Mouse (Mus musculus): ENCODE data around the gene Cers6. TPM values are rescaled to one million over a fixed set of nuclear protein-coding genes. Genes with fewer than 3 reads are reported as not detected.

Cers6 gene
- polyA plus RNA-seq, 1 experiment, result 0.04 TPM

- Histone ChIP-seq H3K9me3 (ENCODE audit: control insufficient read depth, low read length) (no peaks in the 10 kb centered on the region), H3K27me3 (ENCODE audit: control insufficient read depth) (peaks cover 39% of the 10 kb centered on the region), H3K4me1 (ENCODE audit: control insufficient read depth) (peaks cover 18% of the 10 kb centered on the region), H3K36me3 (ENCODE audit: control insufficient read depth) (no peaks in the 10 kb centered on the region), H3K4me3 (replicated peaks) (no peak overlapping the region)
- TF ChIP-seq TAL1 (IDR thresholded peaks at IDR 0.05; ENCODE audit: low read length), result no peak
Observed at GRCm38 (mm10) chr2:68860391-68860790, 850 bp upstream of the Cers6 start.

DNA sequence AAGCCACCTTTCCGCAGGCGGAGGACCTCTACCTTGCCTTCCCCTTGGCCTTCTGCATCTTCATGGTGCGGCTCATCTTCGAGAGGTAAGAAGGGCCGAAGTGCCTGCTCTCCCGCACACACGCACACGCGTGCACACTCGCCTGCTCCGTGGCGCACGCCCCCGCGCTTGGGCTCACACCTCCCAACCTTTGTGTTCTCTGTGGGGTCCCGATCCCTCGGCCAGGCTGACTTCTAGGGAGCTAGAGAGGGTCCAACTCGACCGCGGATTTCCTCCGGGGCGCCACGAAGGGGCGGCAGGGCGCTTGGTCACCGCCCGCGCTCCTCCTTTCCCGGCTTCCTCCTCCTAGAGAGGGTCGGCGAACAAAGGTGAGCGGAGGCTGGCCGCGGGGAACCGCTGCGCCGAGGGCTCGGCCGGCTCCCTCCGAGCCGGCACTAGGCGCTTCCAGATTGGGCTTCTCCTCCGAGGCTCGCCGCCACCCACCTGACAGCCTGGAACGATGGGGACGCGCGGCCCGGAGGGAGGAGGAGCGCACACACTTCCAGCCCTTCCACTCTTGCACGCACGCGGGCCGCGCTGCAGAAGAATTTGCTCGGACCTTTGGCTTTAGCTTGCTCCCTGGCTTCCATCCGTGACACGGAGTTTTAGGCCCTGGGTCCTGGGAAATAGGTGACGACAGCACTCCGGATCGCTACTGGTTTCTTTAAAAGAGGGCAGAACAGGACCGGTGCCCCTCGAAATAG is 651 bp downstream of the Cers6 start:
- Histone ChIP-seq H3K36me3 (ENCODE audit: control insufficient read depth) (no peaks in the 10 kb centered on the region), H3K4me1 (ENCODE audit: control insufficient read depth) (peaks cover 18% of the 10 kb centered on the region), H3K4me3 (replicated peaks) (peak overlapping the region; percentile 67), H3K9me3 (ENCODE audit: control insufficient read depth, low read length) (no peaks in the 10 kb centered on the region), H3K27me3 (ENCODE audit: control insufficient read depth) (peaks cover 39% of the 10 kb centered on the region)
- no peak for TF ChIP-seq TAL1 (IDR thresholded peaks at IDR 0.05; ENCODE audit: low read length)
- TF ChIP-seq GATA1 (IDR thresholded peaks at IDR 0.05; ENCODE audit: low read length), result no peak

- Histone ChIP-seq H3K36me3 (ENCODE audit: control insufficient read depth) (no peaks in the 10 kb centered on the region), H3K4me3 (replicated peaks) (peak overlapping the region; percentile 67), H3K27me3 (ENCODE audit: control insufficient read depth) (peaks cover 39% of the 10 kb centered on the region), H3K9me3 (ENCODE audit: control insufficient read depth, low read length) (no peaks in the 10 kb centered on the region), H3K4me1 (ENCODE audit: control insufficient read depth) (peaks cover 18% of the 10 kb centered on the region)
- TF ChIP-seq GATA1 (IDR thresholded peaks at IDR 0.05; ENCODE audit: low read length), result no peak
- TF ChIP-seq TAL1 (IDR thresholded peaks at IDR 0.05; ENCODE audit: low read length), result no peak
Observed at GRCm38 (mm10) chr2:68862464-68863266, 1.4 kb downstream of the Cers6 start.

DNA sequence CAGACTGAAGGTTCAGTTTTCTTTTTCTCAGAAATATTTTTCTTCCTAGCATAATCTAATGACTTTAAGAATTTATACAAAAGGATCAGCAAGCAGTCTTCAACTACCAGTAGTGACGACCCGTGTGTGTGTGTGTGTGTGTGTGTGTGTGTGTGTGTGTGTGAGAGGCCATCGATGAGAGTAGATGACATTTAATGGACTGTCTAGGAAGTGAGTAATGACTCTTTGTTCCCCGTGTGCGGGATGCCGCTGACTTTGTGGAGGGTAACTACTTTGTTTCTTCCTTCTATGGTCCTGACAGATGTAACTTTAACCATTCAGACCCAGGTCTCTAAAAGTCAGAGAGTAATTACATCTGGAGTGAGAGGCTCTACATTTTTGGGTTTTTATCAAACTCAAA is 2.3 kb downstream of the Cers6 start:
- TF ChIP-seq TAL1 (IDR thresholded peaks at IDR 0.05; ENCODE audit: low read length) (no peak), GATA1 (IDR thresholded peaks at IDR 0.05; ENCODE audit: low read length) (no peak)
- Histone ChIP-seq H3K4me3 (replicated peaks) (no peak overlapping the region), H3K9me3 (ENCODE audit: control insufficient read depth, low read length) (no peaks in the 10 kb centered on the region), H3K4me1 (ENCODE audit: control insufficient read depth) (peaks cover 18% of the 10 kb centered on the region), H3K36me3 (ENCODE audit: control insufficient read depth) (no peaks in the 10 kb centered on the region), H3K27me3 (ENCODE audit: control insufficient read depth) (peaks cover 39% of the 10 kb centered on the region)

DNA sequence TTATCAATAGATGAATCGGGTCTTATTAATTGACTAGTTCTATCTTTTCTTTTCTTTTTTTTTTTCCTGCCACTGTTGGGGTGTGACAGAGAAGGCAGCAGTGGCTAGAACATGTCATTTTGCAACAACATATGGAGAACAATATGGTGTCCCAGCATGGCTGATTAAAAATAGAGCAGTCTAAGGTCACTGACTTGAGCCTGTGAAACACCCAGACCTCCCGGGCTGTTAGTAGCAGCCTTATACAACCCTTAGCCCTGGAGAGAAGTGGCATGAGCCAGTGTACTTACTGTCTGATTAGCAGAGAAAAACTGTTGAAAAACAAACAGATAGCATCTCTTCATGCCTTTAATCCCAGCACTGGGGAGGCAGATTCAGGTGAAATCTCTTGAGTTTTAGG is 3.1 kb downstream of the Cers6 start:
- TF ChIP-seq TAL1 (IDR thresholded peaks at IDR 0.05; ENCODE audit: low read length) (no peak), GATA1 (IDR thresholded peaks at IDR 0.05; ENCODE audit: low read length) (no peak)
- Histone ChIP-seq H3K4me3 (replicated peaks) (no peak overlapping the region), H3K36me3 (ENCODE audit: control insufficient read depth) (no peaks in the 10 kb centered on the region), H3K4me1 (ENCODE audit: control insufficient read depth) (peaks cover 18% of the 10 kb centered on the region), H3K9me3 (ENCODE audit: control insufficient read depth, low read length) (no peaks in the 10 kb centered on the region), H3K27me3 (ENCODE audit: control insufficient read depth) (peaks cover 39% of the 10 kb centered on the region)

- no peaks in the 10 kb centered on the region for H3K36me3 ChIP-seq (ENCODE audit: control insufficient read depth)
- H3K4me3 ChIP-seq (replicated peaks), result no peak overlapping the region
- H3K4me1 ChIP-seq (ENCODE audit: control insufficient read depth), result peaks cover 6% of the 10 kb centered on the region
- H3K27me3 ChIP-seq (ENCODE audit: control insufficient read depth), result peaks cover 15% of the 10 kb centered on the region
- no peaks in the 10 kb centered on the region for H3K9me3 ChIP-seq (ENCODE audit: control insufficient read depth, low read length)
- TF ChIP-seq GATA1 (IDR thresholded peaks at IDR 0.05; ENCODE audit: low read length) (no peak), TAL1 (IDR thresholded peaks at IDR 0.05; ENCODE audit: low read length) (no peak)
Observed at GRCm38 (mm10) chr2:68867148-68867547, 5.9 kb downstream of the Cers6 start.

DNA sequence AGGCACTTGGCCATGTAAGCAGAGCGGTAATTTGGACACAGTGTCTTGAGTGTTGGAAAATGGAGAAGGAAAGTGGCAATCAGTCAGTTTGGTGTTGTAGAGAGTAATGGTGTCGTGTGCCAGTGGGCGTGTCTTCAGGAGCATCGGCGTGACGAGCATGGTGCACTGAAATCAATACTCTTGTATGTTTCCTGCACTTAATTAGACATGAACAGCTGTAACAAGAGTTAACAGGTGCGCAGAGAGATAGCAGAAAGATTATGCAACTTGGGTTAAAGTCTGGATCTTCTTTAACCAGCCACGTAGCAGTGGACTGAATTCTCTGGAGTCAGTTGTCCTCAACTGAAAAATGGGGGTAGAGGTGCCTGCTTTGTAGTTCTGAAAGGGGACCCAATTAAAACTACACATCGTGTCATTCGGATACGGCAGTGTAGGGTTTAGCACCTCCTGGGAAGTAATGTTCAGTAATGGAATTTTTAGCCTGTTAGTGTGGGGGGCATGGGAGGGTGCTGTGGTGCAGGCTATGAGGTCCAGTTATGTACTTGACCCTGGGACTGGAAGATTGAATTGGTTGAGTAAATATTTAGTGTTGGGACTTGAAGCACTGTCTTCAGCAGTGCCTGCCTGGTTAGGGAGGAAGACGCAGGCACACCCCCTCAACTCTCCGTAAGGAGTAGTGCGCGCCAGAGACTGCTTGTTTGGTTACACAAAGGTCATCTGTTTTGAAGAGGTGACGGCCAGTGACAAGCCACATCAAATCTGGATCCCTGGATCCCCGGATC is 9.9 kb downstream of the Cers6 start:
- no peak overlapping the region for H3K4me3 ChIP-seq (replicated peaks)
- no peaks in the 10 kb centered on the region for H3K9me3 ChIP-seq (ENCODE audit: control insufficient read depth, low read length)
- no peaks in the 10 kb centered on the region for H3K36me3 ChIP-seq (ENCODE audit: control insufficient read depth)
- H3K4me1 ChIP-seq (ENCODE audit: control insufficient read depth), result peaks cover 6% of the 10 kb centered on the region
- no peaks in the 10 kb centered on the region for H3K27me3 ChIP-seq (ENCODE audit: control insufficient read depth)
- no peak for TF ChIP-seq TAL1 (IDR thresholded peaks at IDR 0.05; ENCODE audit: low read length)
- no peak for TF ChIP-seq GATA1 (IDR thresholded peaks at IDR 0.05; ENCODE audit: low read length)

- Histone ChIP-seq H3K4me1 (ENCODE audit: control insufficient read depth) (peaks cover 6% of the 10 kb centered on the region), H3K27me3 (ENCODE audit: control insufficient read depth) (no peaks in the 10 kb centered on the region), H3K36me3 (ENCODE audit: control insufficient read depth) (no peaks in the 10 kb centered on the region), H3K4me3 (replicated peaks) (no peak overlapping the region), H3K9me3 (ENCODE audit: control insufficient read depth, low read length) (no peaks in the 10 kb centered on the region)
- TF ChIP-seq TAL1 (IDR thresholded peaks at IDR 0.05; ENCODE audit: low read length) (no peak), GATA1 (IDR thresholded peaks at IDR 0.05; ENCODE audit: low read length) (no peak)
Observed at GRCm38 (mm10) chr2:68873086-68873485, 11.8 kb downstream of the Cers6 start.
